In the genomic region with DNA sequence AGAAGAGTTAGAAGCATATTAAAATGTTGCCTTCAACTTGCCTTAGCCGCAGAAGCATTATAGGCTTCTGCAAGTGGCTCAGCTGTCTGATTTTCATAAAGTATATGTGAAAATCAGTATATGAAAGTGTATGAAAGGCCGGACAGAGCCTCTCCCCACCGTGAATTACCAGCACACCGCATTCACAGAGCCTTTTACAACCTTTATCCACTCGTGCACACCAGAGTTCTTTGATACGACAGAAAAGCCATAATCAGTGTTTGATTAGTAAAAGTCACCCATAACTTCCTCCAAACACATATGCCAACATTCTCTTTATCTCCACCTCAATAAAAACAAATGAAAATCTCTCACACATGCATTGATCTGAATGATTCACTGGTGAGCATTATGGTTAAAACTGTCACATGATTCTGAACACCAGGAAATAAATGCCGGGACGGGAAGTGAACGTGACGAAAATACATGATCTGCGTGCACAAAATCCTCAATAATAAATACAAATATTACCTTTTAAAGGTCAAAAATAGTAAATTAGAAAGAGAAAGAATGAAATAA, we compare ENCODE assay signal across 41 mouse cellular contexts. TPM values are rescaled to one million over a fixed set of nuclear protein-coding genes. Genes with fewer than 3 reads are reported as not detected.
"Had no signal": no experiment of that assay in that cellular context is flagged by ENCODE, and none has a peak within 500 bp of the region (broad histone marks: within the 10 kb centered on the region; RNA-seq: fewer than 3 reads in every experiment).

No protein-coding gene starts in this region.

- DNase-seq: heart, adult 2 months; heart, postnatal 10 days; heart, postnatal 14 days; heart, postnatal 36 days; heart, postnatal 4 days; kidney, adult 11 months; kidney, adult 18-20 months; kidney, adult 2 months; kidney, adult 8-10 months; kidney, adult 9 months; kidney, postnatal 10 days; kidney, postnatal 14 days; kidney, postnatal 25 days; kidney, postnatal 36 days; kidney, postnatal 4 days; layer of hippocampus, adult 9-11 months; layer of hippocampus, postnatal 36 days had no signal

- H3K4me1 ChIP-seq: heart, embryonic 15.5 days; hindbrain, embryonic 10.5 days; hindbrain, embryonic 12.5 days; hindbrain, embryonic 13.5 days; hindbrain, embryonic 15.5 days; kidney, embryonic 15.5 days had no signal

- H3K27me3 ChIP-seq: heart, embryonic 12.5 days; heart, embryonic 13.5 days; heart, embryonic 15.5 days; hindbrain, embryonic 12.5 days; hindbrain, embryonic 13.5 days; hindbrain, embryonic 15.5 days; kidney, embryonic 15.5 days had no signal

- H3K36me3 ChIP-seq: heart, embryonic 10.5 days; heart, embryonic 12.5 days; heart, embryonic 13.5 days; heart, embryonic 15.5 days; hindbrain, embryonic 10.5 days; hindbrain, embryonic 12.5 days; hindbrain, embryonic 13.5 days; hindbrain, embryonic 15.5 days; kidney, embryonic 15.5 days had no signal

- H3K4me2 ChIP-seq: heart, embryonic 11.5 days; heart, embryonic 12.5 days; heart, embryonic 13.5 days; heart, embryonic 15.5 days; hindbrain, embryonic 12.5 days; hindbrain, embryonic 13.5 days; hindbrain, embryonic 14.5 days; hindbrain, embryonic 15.5 days; kidney, embryonic 15.5 days had no signal

- H3K9me3 ChIP-seq: heart, embryonic 10.5 days; heart, embryonic 12.5 days; heart, embryonic 15.5 days; hindbrain, embryonic 10.5 days; hindbrain, embryonic 12.5 days; hindbrain, embryonic 13.5 days; hindbrain, embryonic 15.5 days; kidney, embryonic 15.5 days had no signal

- ATAC-seq: hindbrain, embryonic 16.5 days; hindbrain, postnatal 0 days; inflammation-experienced regulatory T-cells, adult 6 months had no signal

- H3K9ac ChIP-seq: heart, embryonic 12.5 days; heart, embryonic 13.5 days; heart, embryonic 15.5 days; hindbrain, embryonic 12.5 days; hindbrain, embryonic 13.5 days; hindbrain, embryonic 14.5 days; hindbrain, embryonic 15.5 days; kidney, embryonic 15.5 days had no signal

- H3K4me3 ChIP-seq: heart, adult 2 months; heart, embryonic 10.5 days; heart, embryonic 12.5 days; heart, embryonic 13.5 days; heart, embryonic 15.5 days; hindbrain, embryonic 10.5 days; hindbrain, embryonic 12.5 days; hindbrain, embryonic 13.5 days; hindbrain, embryonic 15.5 days; kidney, embryonic 15.5 days; layer of hippocampus, adult 2 months; left cerebral cortex, adult 2 months had no signal

- H3K27ac ChIP-seq: heart, adult 2 months; heart, embryonic 10.5 days; heart, embryonic 13.5 days; heart, embryonic 15.5 days; hindbrain, embryonic 10.5 days; hindbrain, embryonic 12.5 days; hindbrain, embryonic 13.5 days; hindbrain, embryonic 14.5 days; hindbrain, embryonic 15.5 days; hindbrain, postnatal 0 days; kidney, embryonic 15.5 days; kidney, postnatal 0 days; layer of hippocampus, adult 2 months; left cerebral cortex, adult 2 months had no signal

RNA-seq across cellular contexts. Expression of gene Plscr2, which starts 40.4 kb away (rescaled TPM):
- polyA plus RNA-seq: inflammation-experienced regulatory T-cells, adult 6 months had no signal

RNA-seq across cellular contexts. Expression of gene Plscr5, which starts 42.2 kb away (rescaled TPM):
- polyA plus RNA-seq: heart, adult 2 months; heart, embryonic 10.5 days; heart, embryonic 11.5 days; heart, embryonic 12.5 days; heart, embryonic 13.5 days; heart, embryonic 14.5 days; heart, embryonic 15.5 days; heart, embryonic 16.5 days; heart, postnatal 0 days; hindbrain, embryonic 10.5 days; hindbrain, embryonic 12.5 days; inflammation-experienced regulatory T-cells, adult 6 months; intestine, embryonic 14.5 days; kidney, adult 2 months; kidney, embryonic 14.5 days; kidney, embryonic 15.5 days; kidney, embryonic 16.5 days; kidney, postnatal 0 days; large intestine, adult 2 months had no signal
